Comparison of ENCODE assay signal across 12 mouse cellular contexts in the genomic region with DNA sequence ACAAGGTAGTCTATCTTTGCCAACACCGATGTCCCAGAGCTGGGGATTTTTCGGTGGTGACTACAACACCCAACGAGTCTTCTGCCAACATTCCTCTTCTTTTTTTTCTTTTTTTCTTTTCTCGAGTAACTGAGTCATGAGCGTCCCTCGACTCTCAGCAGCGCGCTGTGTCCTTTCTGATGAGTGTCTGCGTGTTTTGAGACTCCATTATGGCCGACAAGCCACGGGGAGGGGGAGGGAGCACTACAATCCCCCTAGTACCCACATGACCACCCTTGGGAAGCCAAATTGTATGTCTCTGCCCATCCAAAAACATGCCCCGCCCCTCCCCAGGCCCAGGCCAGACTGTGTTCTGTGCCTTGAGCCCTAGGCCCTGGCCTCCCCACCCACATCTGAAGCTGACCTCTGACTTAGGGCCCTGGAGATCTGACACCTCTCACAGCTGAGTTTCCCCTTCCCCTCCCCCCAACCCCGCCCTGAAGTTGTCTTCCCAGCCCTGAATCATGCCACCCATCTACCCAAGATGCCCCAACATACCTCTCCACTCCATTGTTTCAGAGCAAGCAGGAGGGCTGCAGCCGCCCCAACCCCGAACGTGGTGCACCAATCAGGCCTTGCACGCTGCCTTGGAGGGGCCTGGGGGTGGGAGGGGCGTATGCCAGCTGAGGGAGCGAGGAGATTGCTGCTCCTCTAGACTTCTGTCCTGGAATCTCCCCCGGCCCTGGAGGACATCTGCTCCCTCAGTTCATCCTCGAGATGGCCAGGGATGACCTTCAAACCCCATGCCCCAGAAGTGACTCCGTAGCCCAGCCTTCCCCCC. TPM values are rescaled to one million over a fixed set of nuclear protein-coding genes. Genes with fewer than 3 reads are reported as not detected.
DNase-seq lines count a peak whose midpoint lies in the region; ATAC-seq and TF ChIP-seq lines count a peak whose summit lies in the region.
"Had no signal": no experiment of that assay in that cellular context is flagged by ENCODE, and none has a peak within 500 bp of the region (broad histone marks: within the 10 kb centered on the region; RNA-seq: fewer than 3 reads in every experiment).

No protein-coding gene starts in this region.

- no peak for TF ChIP-seq POLR2A in kidney, adult 2 months (IDR thresholded peaks at IDR 0.05; ENCODE audit: low read depth, low read length)

- H3K4me3 ChIP-seq in kidney, embryonic 16.5 days (ENCODE audit: low read length) = no peak overlapping the region
- H3K4me3 ChIP-seq in kidney, adult 2 months (ENCODE audit: insufficient read depth, low read depth, low read length) = no peak overlapping the region
- peak overlapping the region; percentile 32 for H3K4me3 ChIP-seq in embryonic facial prominence, embryonic 10.5 days
- no peak overlapping the region for H3K4me3 ChIP-seq in hindbrain, postnatal 0 days (ENCODE audit: low read length)
- H3K4me3 ChIP-seq in neural tube, embryonic 13.5 days = no peak overlapping the region
- no peak overlapping the region for H3K4me3 ChIP-seq in liver, embryonic 12.5 days
- H3K4me3 ChIP-seq in liver, postnatal 0 days (ENCODE audit: low read depth, low read length) = no peak overlapping the region
- H3K4me3 ChIP-seq: heart, embryonic 15.5 days had no signal

- WGBS in kidney, embryonic 16.5 days = 24% methylated on average over 22 of the region's 22 CpGs
- WGBS in kidney, adult 2 months = 54% methylated on average over 22 of the region's 22 CpGs
- WGBS in embryonic facial prominence, embryonic 10.5 days = 20% methylated on average over 22 of the region's 22 CpGs
- 37% methylated on average over 22 of the region's 22 CpGs for WGBS in hindbrain, postnatal 0 days
- 24% methylated on average over 22 of the region's 22 CpGs for WGBS in neural tube, embryonic 13.5 days
- WGBS in liver, embryonic 12.5 days (ENCODE audit: insufficient replicate concordance) = 41% methylated on average over 21 of the region's 22 CpGs
- WGBS in liver, postnatal 0 days (ENCODE audit: insufficient replicate concordance) = 50% methylated on average over 22 of the region's 22 CpGs

- H3K4me2 ChIP-seq in kidney, embryonic 16.5 days (replicated peaks; ENCODE audit: low read depth, low read length) = no peak overlapping the region
- H3K4me2 ChIP-seq in hindbrain, postnatal 0 days (ENCODE audit: low read depth, low read length) = no peak overlapping the region
- H3K4me2 ChIP-seq in neural tube, embryonic 13.5 days = no peak overlapping the region
- no peak overlapping the region for H3K4me2 ChIP-seq in liver, embryonic 12.5 days
- H3K4me2 ChIP-seq in liver, postnatal 0 days (ENCODE audit: low read depth, low read length) = no peak overlapping the region
- H3K4me2 ChIP-seq: heart, embryonic 15.5 days had no signal

- H3K27me3 ChIP-seq in kidney, embryonic 16.5 days (ENCODE audit: insufficient read depth, low read length) = peaks cover 9% of the 10 kb centered on the region
- no peaks in the 10 kb centered on the region for H3K27me3 ChIP-seq in kidney, adult 2 months (replicated peaks; ENCODE audit: control insufficient read depth, insufficient read depth, low read length)
- H3K27me3 ChIP-seq in embryonic facial prominence, embryonic 10.5 days (replicated peaks; ENCODE audit: low read depth, poor library complexity, severe bottlenecking) = peaks cover 64% of the 10 kb centered on the region
- no peaks in the 10 kb centered on the region for H3K27me3 ChIP-seq in hindbrain, postnatal 0 days (ENCODE audit: insufficient read depth, low read length)
- H3K27me3 ChIP-seq in neural tube, embryonic 13.5 days = no peaks in the 10 kb centered on the region
- H3K27me3 ChIP-seq in liver, embryonic 12.5 days (replicated peaks) = peaks cover 92% of the 10 kb centered on the region
- peaks cover 10% of the 10 kb centered on the region for H3K27me3 ChIP-seq in liver, postnatal 0 days (ENCODE audit: insufficient read depth, low read length)

- no peak for TF ChIP-seq CTCF in kidney, adult 2 months (conservative IDR thresholded peaks at IDR 0.05; ENCODE audit: insufficient read depth, insufficient read length, low read depth, low read length)
- no peak for TF ChIP-seq CTCF in hindbrain, postnatal 0 days (IDR thresholded peaks at IDR 0.05; ENCODE audit: low read depth)
- TF ChIP-seq CTCF in liver, postnatal 0 days (IDR thresholded peaks at IDR 0.05; ENCODE audit: low read depth) = no peak

- no peak overlapping the region for H3K27ac ChIP-seq in kidney, embryonic 16.5 days (ENCODE audit: low read length)
- no peak overlapping the region for H3K27ac ChIP-seq in kidney, adult 2 months (ENCODE audit: insufficient read depth, low read depth, low read length)
- H3K27ac ChIP-seq in embryonic facial prominence, embryonic 10.5 days (replicated peaks) = peak overlapping the region; percentile 67
- H3K27ac ChIP-seq in hindbrain, postnatal 0 days = no peak overlapping the region
- H3K27ac ChIP-seq in neural tube, embryonic 13.5 days (replicated peaks) = no peak overlapping the region
- no peak overlapping the region for H3K27ac ChIP-seq in liver, embryonic 12.5 days
- H3K27ac ChIP-seq in liver, postnatal 0 days (ENCODE audit: low read depth) = no peak overlapping the region
- H3K27ac ChIP-seq: heart, embryonic 15.5 days had no signal

- no peak overlapping the region for H3K9ac ChIP-seq in kidney, embryonic 16.5 days (replicated peaks; ENCODE audit: low read length)
- H3K9ac ChIP-seq in hindbrain, postnatal 0 days (replicated peaks; ENCODE audit: low read length) = no peak overlapping the region
- H3K9ac ChIP-seq in neural tube, embryonic 13.5 days = peak overlapping the region; percentile 46; the same call in 1 of the 2 replicates
- no peak overlapping the region for H3K9ac ChIP-seq in liver, embryonic 12.5 days
- no peak overlapping the region for H3K9ac ChIP-seq in liver, postnatal 0 days (replicated peaks)
- H3K9ac ChIP-seq: heart, embryonic 15.5 days had no signal

- no peak for DNase-seq in kidney, adult 2 months
- DNase-seq in embryonic facial prominence, embryonic 10.5 days (ENCODE audit: low spot score) = peak; percentile 54
- no peak for DNase-seq in hindbrain, postnatal 0 days (ENCODE audit: low spot score)
- no peak for DNase-seq in lung, adult 18-20 months
- no peak for DNase-seq in liver, postnatal 0 days
- DNase-seq: kidney, postnatal 10 days; lung, postnatal 36 days; thymus, postnatal 25 days had no signal

- no peaks in the 10 kb centered on the region for H3K36me3 ChIP-seq in kidney, embryonic 16.5 days (ENCODE audit: insufficient read depth, low read length)
- H3K36me3 ChIP-seq in kidney, adult 2 months (ENCODE audit: control insufficient read depth, insufficient read depth, low read length) = no peaks in the 10 kb centered on the region
- H3K36me3 ChIP-seq in embryonic facial prominence, embryonic 10.5 days (replicated peaks) = no peaks in the 10 kb centered on the region
- H3K36me3 ChIP-seq in hindbrain, postnatal 0 days (ENCODE audit: insufficient read depth, low read length) = peaks cover 8% of the 10 kb centered on the region; the same call in 1 of the 2 replicates
- H3K36me3 ChIP-seq in neural tube, embryonic 13.5 days = peaks cover 27% of the 10 kb centered on the region
- no peaks in the 10 kb centered on the region for H3K36me3 ChIP-seq in liver, embryonic 12.5 days
- no peaks in the 10 kb centered on the region for H3K36me3 ChIP-seq in liver, postnatal 0 days (replicated peaks; ENCODE audit: insufficient read depth, low read length)
- H3K36me3 ChIP-seq: heart, embryonic 15.5 days had no signal

- peak; percentile 15; the same call in 1 of the 2 replicates for ATAC-seq in kidney, embryonic 16.5 days (ENCODE audit: low FRiP score, low TSS enrichment)
- ATAC-seq in hindbrain, postnatal 0 days = 0 out of 2 replicates have a peak, but pooled peaks have one; percentile 24
- 0 out of 2 replicates have a peak, but pooled peaks have one; percentile 13 for ATAC-seq in neural tube, embryonic 13.5 days (ENCODE audit: low read depth)
- ATAC-seq in liver, embryonic 12.5 days = no peak
- ATAC-seq in liver, postnatal 0 days = no peak

- TF ChIP-seq EP300 in liver, postnatal 0 days (IDR thresholded peaks at IDR 0.05; ENCODE audit: low read depth) = no peak

- no peaks in the 10 kb centered on the region for H3K4me1 ChIP-seq in kidney, embryonic 16.5 days (ENCODE audit: insufficient read depth, low read length)
- no peaks in the 10 kb centered on the region for H3K4me1 ChIP-seq in kidney, adult 2 months (ENCODE audit: control insufficient read depth, insufficient read depth, low read length)
- H3K4me1 ChIP-seq in embryonic facial prominence, embryonic 10.5 days = peaks cover 28% of the 10 kb centered on the region
- no peaks in the 10 kb centered on the region for H3K4me1 ChIP-seq in hindbrain, postnatal 0 days (ENCODE audit: insufficient read depth, low read length)
- peaks cover 30% of the 10 kb centered on the region for H3K4me1 ChIP-seq in neural tube, embryonic 13.5 days (replicated peaks)
- no peaks in the 10 kb centered on the region for H3K4me1 ChIP-seq in liver, embryonic 12.5 days
- no peaks in the 10 kb centered on the region for H3K4me1 ChIP-seq in liver, postnatal 0 days (ENCODE audit: insufficient read depth)

- H3K9me3 ChIP-seq in kidney, embryonic 16.5 days (ENCODE audit: low read length) = no peaks in the 10 kb centered on the region
- H3K9me3 ChIP-seq in embryonic facial prominence, embryonic 10.5 days = no peaks in the 10 kb centered on the region
- H3K9me3 ChIP-seq in hindbrain, postnatal 0 days (ENCODE audit: low read length) = no peaks in the 10 kb centered on the region
- H3K9me3 ChIP-seq in neural tube, embryonic 13.5 days = no peaks in the 10 kb centered on the region
- no peaks in the 10 kb centered on the region for H3K9me3 ChIP-seq in liver, embryonic 12.5 days (replicated peaks)
- no peaks in the 10 kb centered on the region for H3K9me3 ChIP-seq in liver, postnatal 0 days (ENCODE audit: low read length)
- H3K9me3 ChIP-seq: heart, embryonic 15.5 days had no signal

RNA-seq across cellular contexts. Expression of a gene that starts 46.8 kb away (rescaled TPM):
- polyA plus RNA-seq in kidney, embryonic 16.5 days (2015; fragmentation: Nextera tagmentation; extraction: Ambion mirVana) = 73.5 and 78.0 TPM in 2 replicates
- polyA plus RNA-seq in kidney, adult 2 months (2012; rRNA removed) = 5.7 and 7.3 TPM in 2 replicates
- 140 and 148 TPM in 2 replicates for polyA plus RNA-seq in embryonic facial prominence, embryonic 10.5 days (2016; fragmentation: Nextera tagmentation; extraction: Ambion mirVana)
- total RNA-seq in hindbrain, postnatal 0 days (2014; rRNA removed) = 12.5 and 13.3 TPM in 2 replicates
- polyA plus RNA-seq in hindbrain, postnatal 0 days (2015; fragmentation: Nextera tagmentation; extraction: Ambion mirVana) = 20.9 TPM in 2 replicates
- 32.5 and 37.7 TPM in 2 replicates for polyA plus RNA-seq in neural tube, embryonic 13.5 days (2015; fragmentation: Nextera tagmentation; extraction: Ambion mirVana)
- 36.4 and 37.4 TPM in 2 replicates for polyA plus RNA-seq in liver, embryonic 12.5 days (2016; fragmentation: Nextera tagmentation; extraction: Ambion mirVana)
- polyA plus RNA-seq in liver, postnatal 0 days (2015; fragmentation: Nextera tagmentation; extraction: Ambion mirVana) = 32.3 and 32.9 TPM in 2 replicates

Comparison
In these comparisons a context has a peak if more than half of its experiments do, and no peak if none do; other contexts are left out.
1. ATAC-seq: peak in kidney, embryonic 16.5 days (single experiment), hindbrain, postnatal 0 days (single experiment) and neural tube, embryonic 13.5 days (single experiment); none in liver, embryonic 12.5 days (single experiment) and liver, postnatal 0 days (single experiment).